Mouse (Mus musculus): ENCODE data around the gene Gpr149.

The Gpr149 gene

DNA sequence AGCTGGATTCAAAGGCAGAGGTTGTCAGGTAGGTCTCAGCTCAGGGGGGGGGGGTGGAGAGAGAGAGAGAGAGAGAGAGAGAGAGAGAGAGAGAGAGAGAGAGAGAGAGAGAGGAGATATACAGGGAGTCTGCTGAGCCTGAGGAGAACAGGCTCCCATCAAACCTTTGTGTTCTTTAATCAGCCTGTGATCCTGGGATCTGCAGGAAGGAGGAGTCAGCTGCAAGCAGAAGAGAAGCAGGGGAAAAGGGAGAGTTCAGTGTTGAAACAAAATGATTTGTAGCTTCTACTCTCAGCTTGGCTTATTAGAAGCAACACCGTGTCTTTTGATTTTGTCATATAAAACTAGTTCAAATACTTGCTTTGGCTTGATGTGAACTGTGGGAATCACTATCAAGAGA is at the start of gene Gpr149:
Gene Gpr149 (minus strand): TSS at position 168 of the 400 bp plus-strand sequence.
- no peak for DNase-seq (ENCODE audit: low spot score)

DNA sequence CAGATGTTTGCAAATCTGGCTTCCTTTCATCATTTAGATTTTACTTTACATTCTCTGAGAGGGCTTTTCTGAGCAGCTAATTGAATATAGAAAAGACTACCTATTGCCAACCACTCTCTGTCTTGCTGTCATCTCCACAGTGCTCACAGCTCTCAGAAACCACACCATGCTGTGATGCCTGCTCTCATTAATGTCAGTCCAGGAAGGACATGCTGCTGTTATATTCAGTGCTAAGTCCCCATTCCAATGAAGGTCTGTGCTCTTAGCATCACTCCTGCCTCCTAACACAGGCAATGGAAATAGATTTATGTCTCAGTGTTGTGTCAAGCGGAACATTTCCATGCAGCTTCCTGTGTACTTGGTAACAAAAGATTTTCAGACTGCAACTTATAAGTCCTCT is 45.6 kb upstream of the Gpr149 start:
- DNase-seq (ENCODE audit: low spot score), result no peak

DNA sequence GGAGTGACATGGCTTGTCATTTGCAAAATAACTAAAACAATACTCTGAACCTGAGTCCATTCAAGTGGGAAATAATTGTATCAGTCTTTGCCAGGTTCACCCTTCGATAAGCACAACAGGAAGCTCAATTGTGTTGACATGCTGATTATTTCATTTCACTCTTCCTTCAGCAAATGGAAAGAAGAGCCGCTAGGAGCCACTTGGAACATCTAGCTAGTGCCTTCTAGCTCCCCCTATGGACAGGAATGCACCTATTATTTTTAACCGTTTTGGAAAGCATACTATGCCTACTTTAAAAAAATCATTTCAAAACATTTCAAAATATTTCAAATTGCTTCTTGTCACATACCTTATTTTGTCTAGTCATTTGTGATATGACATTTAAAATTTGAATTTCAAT is 5.9 kb upstream of the Gpr149 start:
- no peak for DNase-seq (ENCODE audit: low spot score)

DNA sequence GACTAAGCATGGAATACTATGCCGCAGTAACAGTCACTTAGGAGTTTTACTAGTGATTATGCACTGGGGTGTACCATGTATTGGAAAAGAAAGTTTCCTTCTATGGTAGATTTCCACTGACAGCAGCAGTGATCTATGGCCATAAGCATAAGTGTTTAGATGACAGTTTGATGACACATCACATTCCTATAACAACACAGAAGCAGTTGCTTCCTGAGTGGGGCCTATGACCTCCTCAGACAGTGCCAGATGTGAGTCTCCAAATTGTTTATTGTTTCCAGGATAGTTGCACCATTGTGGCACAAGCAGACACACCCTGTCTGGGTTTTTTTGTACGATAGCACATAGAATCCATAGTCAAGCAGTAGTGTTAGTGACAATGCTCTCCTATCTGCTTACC is 991 bp upstream of the Gpr149 start:
- no peak for DNase-seq (ENCODE audit: low spot score)

DNA sequence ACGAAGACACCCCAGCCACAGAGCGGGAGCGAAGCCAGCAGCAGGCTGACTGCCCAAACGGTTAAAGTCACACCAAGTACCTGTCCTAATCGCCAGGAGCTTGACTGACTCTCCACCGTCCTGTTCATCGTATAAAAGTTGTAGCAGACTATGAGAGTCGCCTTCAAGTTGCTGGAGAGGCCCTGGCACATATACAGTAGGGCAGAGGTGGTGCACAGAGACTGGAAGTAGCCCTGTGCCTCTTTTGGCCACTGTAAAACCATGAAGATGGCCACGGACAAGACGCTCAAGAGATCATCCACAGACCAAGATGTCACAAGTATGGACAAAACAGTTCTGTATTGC is 921 bp downstream of the Gpr149 start:
- DNase-seq (ENCODE audit: low spot score), result no peak

DNA sequence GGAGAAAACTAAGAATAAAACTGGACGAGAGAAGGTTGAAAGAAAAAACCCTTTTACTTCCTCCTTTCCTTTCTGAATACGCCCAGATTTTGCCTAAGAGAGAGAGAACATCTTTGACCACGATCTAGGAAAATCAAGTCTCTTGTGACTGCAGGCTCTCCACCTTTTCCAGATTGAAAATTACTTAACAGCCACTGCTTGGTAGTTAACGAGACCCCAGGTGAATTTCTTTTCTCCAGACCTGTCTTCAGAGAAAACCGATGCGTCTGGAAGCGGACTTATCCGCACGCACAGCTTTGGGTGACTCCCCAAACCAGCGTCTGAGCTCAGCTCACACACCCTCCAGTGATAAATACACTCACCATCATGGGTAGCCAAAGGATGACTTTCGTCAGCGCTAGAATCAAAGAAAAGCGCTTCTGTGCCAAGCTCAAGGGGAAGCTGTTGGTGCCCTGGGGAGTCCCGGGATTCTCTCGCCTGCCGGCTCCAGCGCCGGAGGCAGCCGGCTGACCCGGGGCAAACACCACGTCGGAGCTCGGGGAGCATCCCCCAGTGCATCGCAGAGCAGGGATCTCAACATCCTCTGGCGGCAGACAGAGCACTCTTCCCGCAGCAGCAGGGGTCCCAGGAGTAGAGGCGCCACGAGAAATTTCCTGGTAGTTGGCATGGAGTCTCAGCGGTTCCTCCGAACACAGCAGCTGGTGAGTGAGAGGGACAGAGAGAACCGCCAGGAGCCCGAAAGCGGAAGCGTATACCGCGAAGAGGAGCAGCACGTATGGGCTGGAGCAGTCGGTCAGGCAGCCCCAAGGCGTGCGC is 1.5 kb downstream of the Gpr149 start:
- no peak for DNase-seq (ENCODE audit: low spot score)

DNA sequence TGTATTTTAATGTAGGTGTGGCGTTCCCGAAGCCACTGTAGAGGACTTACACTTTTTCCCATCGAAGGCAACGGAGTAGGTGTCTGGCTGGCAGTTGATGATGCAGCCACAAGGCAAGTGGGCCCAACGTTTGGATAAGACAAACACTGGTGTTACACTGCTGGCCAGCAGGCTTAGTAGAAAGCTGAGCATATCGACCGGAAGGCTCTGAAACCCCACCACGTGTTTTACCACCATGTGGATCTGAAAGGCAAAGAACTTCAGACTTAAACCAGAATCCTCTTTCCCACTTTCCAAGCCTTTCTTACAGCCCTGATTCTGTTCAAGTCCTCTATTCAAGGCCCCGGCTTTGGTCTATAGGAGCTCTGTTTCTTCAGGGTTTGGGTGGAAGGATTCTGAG is 2.5 kb downstream of the Gpr149 start:
- no peak for DNase-seq (ENCODE audit: low spot score)

DNA sequence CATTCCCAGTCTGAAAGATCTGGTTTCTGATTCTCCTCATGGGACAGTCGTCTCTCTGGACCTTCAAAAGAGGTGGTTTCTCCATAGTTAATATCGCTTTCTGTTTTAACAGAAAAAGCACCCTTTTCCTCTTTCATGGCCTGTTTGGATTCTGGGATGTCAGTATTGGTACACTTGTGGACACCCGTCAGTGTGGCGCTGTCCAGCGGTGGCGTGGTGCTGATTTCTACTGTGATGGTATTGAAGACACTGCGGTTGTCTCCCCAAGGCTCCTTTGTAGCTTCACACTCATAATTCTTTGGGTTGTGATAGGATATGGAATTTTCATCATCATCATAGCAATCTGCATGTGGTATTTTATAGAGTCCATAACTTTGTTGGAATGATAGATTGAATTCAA is 10.1 kb downstream of the Gpr149 start:
- DNase-seq (ENCODE audit: low spot score), result no peak

DNA sequence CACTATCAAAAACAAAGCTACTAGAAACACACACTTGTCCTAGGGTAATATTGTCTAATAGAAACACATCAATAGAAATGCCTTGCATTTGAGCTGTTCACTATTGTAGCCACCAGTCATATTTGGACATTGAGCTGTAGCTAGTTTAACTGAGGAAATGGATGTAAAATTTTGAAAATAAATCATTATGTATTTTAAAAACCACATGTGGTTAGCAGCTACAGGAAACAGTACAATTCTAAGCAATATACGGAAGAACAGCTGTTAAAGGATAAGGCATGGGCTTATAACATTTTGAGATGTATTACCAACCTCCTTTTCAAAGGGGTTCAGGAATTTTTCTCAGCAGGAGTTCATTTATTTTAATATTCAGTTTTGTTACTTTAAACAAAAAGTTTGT is 19.9 kb downstream of the Gpr149 start:
- DNase-seq (ENCODE audit: low spot score), result no peak

DNA sequence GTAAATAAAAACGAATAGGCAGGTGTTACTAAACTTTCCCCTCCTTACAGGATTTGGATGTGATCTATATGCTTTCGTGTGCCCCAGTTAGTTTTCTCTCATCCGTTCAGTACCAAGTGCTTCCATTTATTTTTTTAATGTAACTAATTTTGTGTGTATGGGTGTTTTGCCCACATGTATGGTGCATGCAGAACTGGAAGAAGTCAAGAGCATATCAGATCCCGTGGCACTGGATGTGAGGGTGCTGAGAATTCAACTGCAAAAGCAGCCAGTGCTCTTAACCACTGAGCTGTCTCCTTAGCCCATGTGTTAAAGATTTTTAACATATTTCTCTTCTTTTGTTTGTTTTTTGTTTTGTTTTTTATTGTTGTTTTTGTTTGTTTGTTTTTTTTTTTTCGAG is 77.3 kb downstream of the Gpr149 start:
- no peak for DNase-seq (ENCODE audit: low spot score)

DNA sequence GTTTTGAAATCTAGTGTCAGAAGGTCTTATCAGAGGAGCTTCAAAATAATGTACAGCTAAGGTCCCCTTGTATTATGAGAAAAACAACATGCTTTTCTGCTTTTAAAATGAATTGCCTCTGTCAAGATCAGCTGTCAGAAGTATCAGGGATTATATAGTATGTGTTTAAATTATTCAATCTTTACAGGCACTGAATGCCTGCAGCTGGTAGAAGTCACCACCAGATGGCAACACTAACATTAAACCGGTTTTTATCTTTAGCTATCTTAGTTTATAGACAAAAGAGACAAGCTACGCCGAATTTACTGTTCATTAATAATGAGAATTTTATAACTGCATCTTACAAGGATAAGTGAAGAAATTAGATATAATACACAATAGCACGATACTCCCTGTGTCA is 77.8 kb downstream of the Gpr149 start:
- no peak for DNase-seq (ENCODE audit: low spot score)

DNA sequence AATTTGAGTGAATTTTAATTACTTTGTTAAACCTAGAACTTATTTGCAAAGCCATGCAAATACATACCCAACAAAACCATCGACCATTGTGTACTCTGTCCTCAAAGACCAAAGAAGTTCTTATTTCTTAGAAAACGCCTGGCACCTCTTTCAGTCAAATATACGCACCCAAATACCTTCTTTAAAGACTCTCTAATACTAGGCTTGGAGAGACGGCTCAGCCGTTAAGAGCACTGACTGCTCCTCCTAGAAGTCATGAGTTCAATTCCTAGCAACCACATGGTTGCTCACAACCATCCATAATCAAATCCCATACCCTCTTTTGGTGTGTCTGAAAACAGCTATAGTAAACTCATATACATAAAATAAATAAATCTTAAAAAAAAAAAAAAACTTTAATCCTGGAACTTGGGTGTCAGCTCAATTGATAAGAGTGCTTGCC is 97.7 kb downstream of the Gpr149 start:
- no peak for DNase-seq (ENCODE audit: low spot score)

DNA sequence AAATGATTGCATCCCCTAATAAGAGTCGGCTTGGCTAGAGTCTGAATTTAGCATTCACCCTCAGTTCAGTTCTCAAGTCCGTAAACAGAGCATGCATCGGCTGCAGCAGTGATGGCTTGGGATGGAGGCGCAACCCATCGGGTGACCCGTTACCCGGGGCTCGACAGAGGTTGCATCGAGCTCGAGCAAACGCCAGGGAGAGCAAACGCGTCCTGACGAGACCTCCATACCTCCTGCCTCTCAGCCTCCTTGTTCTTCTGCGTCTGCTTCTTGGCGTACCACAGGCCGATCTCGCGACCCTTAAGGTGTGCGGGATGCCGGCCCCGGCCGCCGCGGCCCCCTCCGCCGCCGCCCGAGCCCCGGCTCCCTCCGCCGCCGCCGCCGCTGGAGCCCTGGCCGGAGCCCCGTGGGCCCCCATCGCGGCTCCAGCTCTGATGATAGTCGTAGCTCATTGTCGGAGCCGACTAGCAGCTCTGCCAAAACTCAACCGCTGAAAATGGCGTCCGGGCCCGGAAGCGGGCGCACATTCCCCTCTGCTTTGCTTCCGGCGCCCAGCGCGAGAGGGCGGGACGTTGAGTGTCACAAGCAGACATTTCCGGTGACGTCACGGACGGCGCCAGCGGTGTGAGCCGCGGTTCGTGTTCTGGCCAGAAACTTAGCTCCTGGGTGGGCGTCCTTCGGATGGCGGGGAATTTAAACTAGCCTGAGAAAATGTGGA is 98.3 kb downstream of the Gpr149 start, which contains the start of gene Dhx36:
Gene Dhx36 (minus strand): TSS at position 517 of the 718 bp plus-strand sequence.
- DNase-seq (ENCODE audit: low spot score), result peak; percentile 89

DNA sequence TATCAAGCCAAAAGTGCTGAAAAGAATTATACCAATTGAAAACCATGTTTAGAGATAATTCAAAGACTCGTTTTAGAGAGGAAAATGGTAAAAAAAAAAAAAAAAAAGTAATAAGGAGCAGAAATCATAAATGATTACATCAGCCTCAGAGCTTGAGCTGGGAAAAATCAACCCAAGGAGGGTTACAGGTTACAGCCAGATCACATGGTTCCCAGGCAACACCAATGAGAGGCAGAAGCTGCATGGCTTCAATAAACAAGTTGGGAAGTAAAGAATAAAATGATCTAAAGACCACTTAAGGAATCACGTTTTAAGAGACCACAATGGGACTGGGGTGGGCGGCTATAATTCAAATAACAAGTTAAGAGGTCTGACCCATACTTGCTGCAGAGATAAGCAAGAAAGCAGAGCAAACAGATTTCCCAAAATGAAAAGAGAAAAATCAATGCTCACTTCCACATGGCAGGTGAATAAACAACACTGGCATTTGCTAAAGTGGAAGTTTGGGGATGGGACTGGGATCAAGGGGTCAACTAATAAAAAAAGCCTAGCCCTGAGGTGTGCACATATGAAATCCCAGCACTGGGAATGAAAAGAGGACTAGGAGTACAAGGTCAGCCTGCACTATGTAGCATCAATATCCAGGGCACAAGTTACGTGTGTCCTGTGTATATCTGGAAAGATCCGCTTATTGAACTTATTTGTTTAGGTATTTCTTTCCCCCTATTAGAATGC is 99.6 kb downstream of the Gpr149 start:
- DNase-seq (ENCODE audit: low spot score), result no peak

DNA sequence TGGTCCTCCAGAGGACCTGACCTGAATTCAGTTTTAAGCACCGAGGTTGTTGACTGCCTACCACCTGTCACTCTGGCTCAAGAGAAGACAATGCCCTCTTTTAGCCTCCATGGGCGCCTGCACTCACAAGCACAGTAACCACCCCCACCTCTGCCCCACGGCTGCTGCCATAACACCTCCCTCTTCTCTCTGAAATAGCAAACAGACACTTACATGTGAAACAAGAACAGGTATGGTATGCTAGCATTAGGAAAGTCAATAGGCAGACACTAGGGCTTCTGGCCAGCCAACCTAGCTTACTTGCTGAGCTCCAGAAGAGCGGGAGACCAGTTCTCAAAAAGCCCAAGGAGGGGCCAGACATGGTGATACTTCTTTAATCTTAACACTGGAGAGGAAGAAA is 105.6 kb downstream of the Gpr149 start:
- DNase-seq (ENCODE audit: low spot score), result no peak

DNA sequence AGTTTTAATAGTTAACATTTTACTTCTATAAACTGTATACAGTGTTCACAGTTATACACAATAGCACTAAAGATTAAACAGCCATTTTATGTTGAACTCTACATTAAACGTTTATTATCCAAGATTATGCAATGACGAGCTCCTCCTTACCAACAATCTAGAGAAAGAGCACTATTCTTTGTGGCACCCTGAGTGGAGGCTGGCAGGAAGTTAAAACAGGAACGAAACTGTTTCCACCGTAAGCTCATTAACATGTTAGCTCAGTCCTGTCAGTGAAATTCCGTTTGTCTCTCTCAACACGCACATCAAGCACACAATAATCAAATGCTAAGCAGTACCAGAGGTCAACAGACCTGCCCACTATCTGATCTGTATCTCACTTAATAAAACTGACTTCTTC is 112.4 kb downstream of the Gpr149 start:
- no peak for DNase-seq (ENCODE audit: low spot score)

DNA sequence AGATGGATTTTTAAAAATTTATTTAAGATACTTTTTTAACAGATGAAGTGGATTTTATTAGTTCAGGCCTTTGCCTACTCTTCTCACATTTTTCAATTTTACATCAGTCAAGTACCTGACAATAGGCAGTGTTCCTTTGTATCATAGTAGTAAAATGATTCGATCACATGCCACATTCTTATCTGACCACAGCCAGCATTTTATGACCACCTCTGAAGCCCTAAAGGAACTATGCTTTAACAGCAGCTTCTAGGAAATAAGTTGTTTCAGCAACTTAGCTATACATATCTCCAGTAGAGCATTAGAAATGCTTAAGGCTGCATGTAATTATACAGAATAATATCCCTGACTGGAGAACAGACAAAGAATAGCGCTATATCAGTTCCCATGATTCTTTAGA is 120.6 kb downstream of the Gpr149 start:
- DNase-seq (ENCODE audit: low spot score), result no peak
